Mouse (Mus musculus) lung, postnatal 0 days (tissue): Measurements from ENCODE around the gene Psmc6.

Source experiments
- CTCF ChIP-seq: IDR thresholded peaks from 2 replicates; pipeline ENCODE4 v1.5.1; 2016; ENCODE audit warnings: antibody characterized with exemption, mild to moderate bottlenecking
- EP300 ChIP-seq: IDR thresholded peaks from 2 replicates; pipeline ENCODE4 v1.6.1; 2016; ENCODE audit warnings: antibody characterized with exemption, mild to moderate bottlenecking, control low read depth

DNA sequence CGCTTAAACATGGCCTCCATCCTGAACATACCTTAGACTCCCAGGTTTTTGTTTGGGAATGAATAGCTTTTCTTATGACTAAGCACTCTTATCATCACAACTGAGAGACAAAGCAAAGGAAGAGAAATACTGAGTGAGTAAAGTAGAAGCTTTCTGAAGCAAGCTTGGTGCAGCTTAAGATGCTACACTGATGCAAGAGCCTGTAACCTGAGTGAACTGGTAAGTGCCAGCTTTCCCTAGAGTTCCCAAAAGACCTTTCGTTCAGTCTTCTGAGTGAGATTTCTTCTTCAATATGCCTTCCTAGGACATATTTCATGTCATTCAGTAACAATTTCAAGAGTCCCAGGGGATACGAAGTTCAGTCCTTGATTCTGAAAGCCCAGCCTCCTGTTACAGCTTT lies 8.5 kb upstream of the Psmc6 start:
- TF ChIP-seq CTCF: no peak
- no peak for TF ChIP-seq EP300
